Mouse (Mus musculus): ENCODE measurements around the gene Numbl. TPM values are rescaled to one million over a fixed set of nuclear protein-coding genes. Genes with fewer than 3 reads are reported as not detected.
"Not testable (repeated sequence)": the region's sequence is repeated elsewhere in the genome, so short reads cannot be mapped to it uniquely, and the experiment has no call there.

The Numbl gene
- polyA plus RNA-seq, 1 experiment: 10.7 TPM

DNA sequence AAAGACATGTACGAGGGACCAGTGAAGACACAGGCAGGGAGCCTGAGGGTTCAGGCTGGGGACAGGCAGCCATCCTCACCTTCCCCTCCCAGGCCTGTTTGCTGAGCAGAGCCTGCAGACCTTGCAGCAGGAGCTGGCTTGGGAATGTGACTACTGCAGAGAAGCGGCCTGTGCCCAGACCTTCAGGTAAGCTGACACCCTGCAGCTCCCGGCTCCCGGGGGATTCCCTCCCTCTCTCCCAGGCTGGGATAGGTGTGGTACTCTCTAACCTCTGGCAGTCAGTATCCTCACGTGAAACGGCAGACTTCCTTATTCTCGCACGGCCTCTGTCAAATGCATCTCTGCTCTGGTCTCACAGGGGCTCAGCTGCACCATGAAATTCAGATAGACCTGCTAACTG lies 15.0 kb upstream of the Numbl start:
- 96% methylated on average over 8 of the region's 8 CpGs for WGBS
- no peak for TF ChIP-seq CTCF (IDR thresholded peaks at IDR 0.05; ENCODE audit: borderline replicate concordance, control insufficient read depth, extremely low read depth, insufficient read depth, low read length, poor library complexity)
- TF ChIP-seq POLR2A (IDR thresholded peaks at IDR 0.05; ENCODE audit: control insufficient read depth, extremely low read depth, insufficient read depth, low read length, poor library complexity): no peak
- Histone ChIP-seq H3K4me1 (replicated peaks; ENCODE audit: control insufficient read depth, insufficient read depth, low read length) (no peaks in the 10 kb centered on the region), H3K27me3 (ENCODE audit: control insufficient read depth, insufficient read depth, low read length) (no peaks in the 10 kb centered on the region), H3K27ac (ENCODE audit: control insufficient read depth, insufficient read depth, low read length) (no peak overlapping the region), H3K36me3 (ENCODE audit: control insufficient read depth, insufficient read depth, low read length) (no peaks in the 10 kb centered on the region; the same call in 1 of the 2 replicates), H3K4me3 (ENCODE audit: control insufficient read depth, insufficient read depth, low read length) (no peak overlapping the region)
- no peak for DNase-seq

DNA sequence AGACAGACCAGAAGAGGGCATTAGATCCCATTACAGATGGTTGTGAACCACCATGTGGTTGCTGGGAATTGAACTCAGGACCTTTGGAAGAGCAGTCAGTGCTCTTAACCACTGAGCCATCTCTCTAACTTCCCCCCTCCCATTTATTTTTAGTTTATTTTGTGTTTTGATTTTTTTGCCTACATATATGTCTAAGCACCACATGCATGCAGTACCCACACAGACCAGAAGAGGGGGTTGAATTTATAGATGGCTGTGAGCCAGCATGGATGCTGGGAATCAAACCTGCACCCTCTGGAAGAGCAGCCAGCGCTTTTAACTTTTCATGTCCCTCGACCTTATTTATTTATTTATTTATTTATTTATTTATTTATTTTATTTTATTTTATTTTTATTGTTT lies 14.1 kb upstream of the Numbl start:
- H3K27me3 ChIP-seq (ENCODE audit: control insufficient read depth, insufficient read depth, low read length); H3K4me1 ChIP-seq (replicated peaks; ENCODE audit: control insufficient read depth, insufficient read depth, low read length); H3K36me3 ChIP-seq (ENCODE audit: control insufficient read depth, insufficient read depth, low read length); H3K4me3 ChIP-seq (ENCODE audit: control insufficient read depth, insufficient read depth, low read length); H3K27ac ChIP-seq (ENCODE audit: control insufficient read depth, insufficient read depth, low read length): not testable (repeated sequence)
- 93% methylated on average over 2 of the region's 2 CpGs for WGBS
- peak; percentile 42 for DNase-seq

DNA sequence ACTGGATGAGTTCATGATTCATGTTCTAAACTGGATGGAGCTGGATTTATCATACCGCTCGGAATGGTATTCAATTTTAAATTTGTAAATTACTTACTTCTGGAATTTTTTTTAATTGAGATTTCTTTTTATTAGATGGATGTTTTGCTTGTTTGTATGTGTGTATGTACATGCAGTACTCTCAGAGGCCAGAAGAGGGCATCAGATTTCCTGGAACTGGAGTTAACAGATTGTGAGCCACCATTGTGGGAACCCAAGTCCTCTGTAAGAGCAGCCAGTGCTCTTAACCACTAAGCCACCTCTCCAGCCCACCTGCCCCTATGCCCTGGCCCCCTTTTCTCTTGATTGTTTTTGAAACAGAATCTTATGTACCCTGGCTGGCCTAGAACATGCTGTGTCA lies 9.1 kb upstream of the Numbl start:
- 99% methylated on average over 2 of the region's 2 CpGs for WGBS
- no peaks in the 10 kb centered on the region for H3K27me3 ChIP-seq (ENCODE audit: control insufficient read depth, insufficient read depth, low read length)
- DNase-seq: no peak
- no peak overlapping the region for H3K4me3 ChIP-seq (ENCODE audit: control insufficient read depth, insufficient read depth, low read length)
- H3K36me3 ChIP-seq (ENCODE audit: control insufficient read depth, insufficient read depth, low read length): no peaks in the 10 kb centered on the region
- H3K4me1 ChIP-seq (replicated peaks; ENCODE audit: control insufficient read depth, insufficient read depth, low read length): no peaks in the 10 kb centered on the region
- H3K27ac ChIP-seq (ENCODE audit: control insufficient read depth, insufficient read depth, low read length): no peak overlapping the region
- no peak for TF ChIP-seq CTCF (IDR thresholded peaks at IDR 0.05; ENCODE audit: borderline replicate concordance, control insufficient read depth, extremely low read depth, insufficient read depth, low read length, poor library complexity)
- TF ChIP-seq POLR2A (IDR thresholded peaks at IDR 0.05; ENCODE audit: control insufficient read depth, extremely low read depth, insufficient read depth, low read length, poor library complexity): no peak

DNA sequence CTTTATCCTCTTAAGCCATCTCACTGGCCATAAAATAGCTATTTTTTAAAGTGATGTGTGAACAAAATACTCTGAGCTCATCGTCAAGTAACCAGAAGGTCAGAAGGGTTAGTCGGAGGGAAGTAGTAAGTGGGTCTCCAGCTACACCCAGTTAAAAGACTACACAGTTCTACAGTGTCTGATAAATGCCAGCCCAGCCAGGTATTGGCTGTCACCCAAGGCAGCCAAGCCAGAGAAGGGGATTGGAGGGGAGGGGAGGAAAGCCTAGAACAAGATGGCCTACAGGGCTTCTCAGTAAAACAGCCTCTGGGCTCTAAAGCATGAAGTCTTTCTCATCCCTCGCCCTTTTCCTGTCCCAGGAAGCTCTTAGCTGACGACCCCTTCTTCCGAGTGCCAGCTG lies 8.3 kb upstream of the Numbl start:
- no peak overlapping the region for H3K4me3 ChIP-seq (ENCODE audit: control insufficient read depth, insufficient read depth, low read length)
- no peak overlapping the region for H3K27ac ChIP-seq (ENCODE audit: control insufficient read depth, insufficient read depth, low read length)
- no peaks in the 10 kb centered on the region for H3K4me1 ChIP-seq (replicated peaks; ENCODE audit: control insufficient read depth, insufficient read depth, low read length)
- TF ChIP-seq POLR2A (IDR thresholded peaks at IDR 0.05; ENCODE audit: control insufficient read depth, extremely low read depth, insufficient read depth, low read length, poor library complexity): no peak
- DNase-seq: no peak
- H3K36me3 ChIP-seq (ENCODE audit: control insufficient read depth, insufficient read depth, low read length): no peaks in the 10 kb centered on the region
- WGBS: 95% methylated on average over 5 of the region's 5 CpGs
- H3K27me3 ChIP-seq (ENCODE audit: control insufficient read depth, insufficient read depth, low read length): no peaks in the 10 kb centered on the region

DNA sequence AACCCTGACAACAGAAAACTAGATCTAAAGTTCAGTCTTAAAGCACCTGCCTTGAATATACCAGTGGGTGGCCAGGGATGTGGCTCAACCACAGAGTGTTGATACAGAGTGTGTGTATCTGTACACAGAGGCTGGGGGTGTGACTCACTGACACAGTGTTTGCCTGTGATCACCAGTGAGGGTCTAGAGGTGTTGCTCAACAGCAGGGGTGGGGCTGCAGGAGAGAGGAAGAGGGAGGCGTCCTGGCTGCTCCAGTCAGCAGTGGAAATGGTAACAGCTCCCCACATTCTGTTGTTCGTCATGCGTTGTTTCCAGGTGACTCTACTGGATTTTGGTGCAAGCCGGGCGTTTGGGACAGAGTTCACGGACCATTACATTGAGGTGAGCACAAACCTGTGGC lies 6.3 kb upstream of the Numbl start:
- 93% methylated on average over 6 of the region's 6 CpGs for WGBS
- Histone ChIP-seq H3K4me1 (replicated peaks; ENCODE audit: control insufficient read depth, insufficient read depth, low read length) (no peaks in the 10 kb centered on the region), H3K36me3 (ENCODE audit: control insufficient read depth, insufficient read depth, low read length) (no peaks in the 10 kb centered on the region), H3K27me3 (ENCODE audit: control insufficient read depth, insufficient read depth, low read length) (no peaks in the 10 kb centered on the region), H3K4me3 (ENCODE audit: control insufficient read depth, insufficient read depth, low read length) (no peak overlapping the region), H3K27ac (ENCODE audit: control insufficient read depth, insufficient read depth, low read length) (no peak overlapping the region)
- no peak for DNase-seq
- TF ChIP-seq CTCF (IDR thresholded peaks at IDR 0.05; ENCODE audit: borderline replicate concordance, control insufficient read depth, extremely low read depth, insufficient read depth, low read length, poor library complexity): no peak
- TF ChIP-seq POLR2A (IDR thresholded peaks at IDR 0.05; ENCODE audit: control insufficient read depth, extremely low read depth, insufficient read depth, low read length, poor library complexity): no peak

DNA sequence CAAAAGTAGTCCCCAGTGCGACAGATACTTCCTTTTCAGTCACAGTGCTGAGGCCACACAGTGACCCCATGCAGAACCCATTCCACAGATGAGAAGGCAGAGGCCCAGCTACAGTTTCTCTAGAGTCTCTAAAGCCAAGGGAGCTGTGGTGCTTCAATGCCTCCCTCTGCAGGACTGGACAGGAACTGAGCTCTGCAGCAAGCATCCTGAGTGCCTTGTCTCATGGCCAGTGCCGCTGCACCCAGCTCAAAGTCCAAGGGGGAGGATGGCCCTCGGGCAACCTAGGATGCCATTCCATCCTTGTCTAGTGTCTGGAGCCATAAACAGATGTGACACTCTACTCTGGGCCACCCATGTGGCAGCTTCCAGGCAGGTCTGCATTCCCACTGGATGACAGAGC lies 2.5 kb upstream of the Numbl start:
- Histone ChIP-seq H3K27me3 (ENCODE audit: control insufficient read depth, insufficient read depth, low read length) (no peaks in the 10 kb centered on the region), H3K4me1 (replicated peaks; ENCODE audit: control insufficient read depth, insufficient read depth, low read length) (peaks cover 17% of the 10 kb centered on the region), H3K4me3 (ENCODE audit: control insufficient read depth, insufficient read depth, low read length) (no peak overlapping the region), H3K27ac (ENCODE audit: control insufficient read depth, insufficient read depth, low read length) (no peak overlapping the region), H3K36me3 (ENCODE audit: control insufficient read depth, insufficient read depth, low read length) (no peaks in the 10 kb centered on the region)
- WGBS: 95% methylated on average over 3 of the region's 3 CpGs
- DNase-seq: no peak
- TF ChIP-seq CTCF (IDR thresholded peaks at IDR 0.05; ENCODE audit: borderline replicate concordance, control insufficient read depth, extremely low read depth, insufficient read depth, low read length, poor library complexity) (no peak), POLR2A (IDR thresholded peaks at IDR 0.05; ENCODE audit: control insufficient read depth, extremely low read depth, insufficient read depth, low read length, poor library complexity) (no peak)

DNA sequence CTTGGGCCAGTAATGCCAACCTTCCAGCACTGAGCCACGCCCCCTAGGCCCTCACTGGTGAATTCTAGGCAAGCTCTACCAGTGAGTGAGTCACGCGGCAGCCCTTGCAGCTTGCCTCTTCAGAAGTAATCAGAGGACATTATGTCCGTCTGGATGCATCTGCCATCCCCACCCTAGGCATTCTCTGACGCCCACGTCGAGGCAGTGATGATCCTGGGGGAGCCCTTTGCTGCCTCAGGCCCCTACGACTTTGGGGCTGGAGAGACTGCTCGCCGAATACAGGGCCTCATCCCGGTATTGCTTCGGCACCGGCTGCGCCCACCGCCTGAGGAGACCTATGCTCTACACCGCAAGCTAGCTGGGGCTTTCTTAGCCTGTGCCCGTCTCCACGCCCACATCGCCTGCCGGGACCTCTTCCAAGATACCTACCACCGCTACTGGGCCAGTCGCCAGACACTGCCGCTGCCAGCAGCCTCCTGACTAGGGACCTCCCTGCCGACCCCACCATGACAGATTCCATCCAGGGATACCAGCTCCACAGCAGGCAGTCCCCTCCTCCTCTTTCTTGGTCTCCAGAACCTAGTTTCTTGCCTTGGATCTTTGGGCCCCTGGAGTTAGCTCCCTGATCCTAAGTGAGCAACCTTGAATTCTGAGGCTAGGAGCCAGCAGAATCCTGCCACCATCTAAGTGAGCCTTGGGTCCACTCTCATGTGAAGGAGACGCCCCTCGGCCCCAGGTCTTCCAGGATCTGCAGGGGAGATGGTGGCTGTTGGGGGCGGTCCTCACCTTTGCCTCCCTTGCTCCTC lies 984 bp upstream of the Numbl start:
- Histone ChIP-seq H3K27me3 (ENCODE audit: control insufficient read depth, insufficient read depth, low read length) (no peaks in the 10 kb centered on the region), H3K4me3 (ENCODE audit: control insufficient read depth, insufficient read depth, low read length) (no peak overlapping the region), H3K36me3 (ENCODE audit: control insufficient read depth, insufficient read depth, low read length) (no peaks in the 10 kb centered on the region), H3K27ac (ENCODE audit: control insufficient read depth, insufficient read depth, low read length) (no peak overlapping the region), H3K4me1 (replicated peaks; ENCODE audit: control insufficient read depth, insufficient read depth, low read length) (peaks cover 17% of the 10 kb centered on the region)
- WGBS: 78% methylated on average over 27 of the region's 27 CpGs
- no peak for DNase-seq
- TF ChIP-seq POLR2A (IDR thresholded peaks at IDR 0.05; ENCODE audit: control insufficient read depth, extremely low read depth, insufficient read depth, low read length, poor library complexity): no peak
- TF ChIP-seq CTCF (IDR thresholded peaks at IDR 0.05; ENCODE audit: borderline replicate concordance, control insufficient read depth, extremely low read depth, insufficient read depth, low read length, poor library complexity): no peak

Data from thymus, adult 2 months (tissue).